Mouse (Mus musculus): ENCODE data around the gene Ero1l. TPM values are rescaled to one million over a fixed set of nuclear protein-coding genes. Genes with fewer than 3 reads are reported as not detected.

Ero1l gene
- polyA plus RNA-seq, 1 experiment from 2014 or later: 21.1 TPM

GRCm38 (mm10) chr14:45251548-45252076 is 67.0 kb downstream of the Ero1l start:
- ATAC-seq: no peak
- WGBS: 88% methylated on average over 4 of the region's 4 CpGs
- H3K27ac ChIP-seq (ENCODE audit: low read length): no peak overlapping the region
- no peak overlapping the region for H3K4me2 ChIP-seq (ENCODE audit: low read length)
- H3K4me1 ChIP-seq (replicated peaks; ENCODE audit: control insufficient read depth, insufficient read depth, low read length): no peaks in the 10 kb centered on the region
- H3K9me3 ChIP-seq (ENCODE audit: control insufficient read depth, low read length): no peaks in the 10 kb centered on the region
- H3K27me3 ChIP-seq (replicated peaks; ENCODE audit: control insufficient read depth, insufficient read depth, low read length): no peaks in the 10 kb centered on the region
- H3K9ac ChIP-seq (replicated peaks; ENCODE audit: low read depth, low read length): no peak overlapping the region
- H3K36me3 ChIP-seq (ENCODE audit: control insufficient read depth, insufficient read depth): peaks cover 7% of the 10 kb centered on the region; the same call in 1 of the 2 replicates
- no peak overlapping the region for H3K4me3 ChIP-seq (replicated peaks; ENCODE audit: low read length)

- ATAC-seq: no peak
- H3K27me3 ChIP-seq (replicated peaks; ENCODE audit: control insufficient read depth, insufficient read depth, low read length): no peaks in the 10 kb centered on the region
- H3K9me3 ChIP-seq (ENCODE audit: control insufficient read depth, low read length): no peaks in the 10 kb centered on the region
- no peaks in the 10 kb centered on the region for H3K4me1 ChIP-seq (replicated peaks; ENCODE audit: control insufficient read depth, insufficient read depth, low read length)
- 0 out of 2 replicates have a peak, but pooled peaks cover 2% of the 10 kb centered on the region for H3K36me3 ChIP-seq (ENCODE audit: control insufficient read depth, insufficient read depth)
- H3K9ac ChIP-seq (replicated peaks; ENCODE audit: low read depth, low read length): no peak overlapping the region
- no peak overlapping the region for H3K4me2 ChIP-seq (ENCODE audit: low read length)
- H3K27ac ChIP-seq (ENCODE audit: low read length): no peak overlapping the region
- 63% methylated on average over 1 of the region's 1 CpGs for WGBS
- H3K4me3 ChIP-seq (replicated peaks; ENCODE audit: low read length): no peak overlapping the region
These were observed 77.0 kb downstream of the Ero1l start for GRCm38 (mm10) chr14:45241613-45242012.

GRCm38 (mm10) chr14:45239042-45239441 is 79.5 kb downstream of the Ero1l start:
- 85% methylated on average over 2 of the region's 2 CpGs for WGBS
- Histone ChIP-seq H3K27ac (ENCODE audit: low read length) (no peak overlapping the region), H3K4me1 (replicated peaks; ENCODE audit: control insufficient read depth, insufficient read depth, low read length) (no peaks in the 10 kb centered on the region), H3K9me3 (ENCODE audit: control insufficient read depth, low read length) (no peaks in the 10 kb centered on the region), H3K36me3 (ENCODE audit: control insufficient read depth, insufficient read depth) (no peaks in the 10 kb centered on the region), H3K9ac (replicated peaks; ENCODE audit: low read depth, low read length) (no peak overlapping the region), H3K27me3 (replicated peaks; ENCODE audit: control insufficient read depth, insufficient read depth, low read length) (no peaks in the 10 kb centered on the region), H3K4me3 (replicated peaks; ENCODE audit: low read length) (no peak overlapping the region), H3K4me2 (ENCODE audit: low read length) (no peak overlapping the region)
- ATAC-seq: no peak

Other genes with a start within 250 kb of the Ero1l start
- 10.8 and 15.1 TPM in 2 replicates for gene Gpr137c, start 99.1 kb downstream of the Ero1l start, polyA plus RNA-seq (2015; fragmentation: Nextera tagmentation; extraction: Ambion mirVana)
- 44.0 and 44.2 TPM in 2 replicates for gene Txndc16, start 98.4 kb downstream of the Ero1l start, polyA plus RNA-seq (2015; fragmentation: Nextera tagmentation; extraction: Ambion mirVana)
- gene Psmc6, start 11.0 kb upstream of the Ero1l start, polyA plus RNA-seq (2015; fragmentation: Nextera tagmentation; extraction: Ambion mirVana): 163 and 178 TPM in 2 replicates
- gene Styx, start 32.3 kb upstream of the Ero1l start, polyA plus RNA-seq (2015; fragmentation: Nextera tagmentation; extraction: Ambion mirVana): 59.2 and 64.2 TPM in 2 replicates
- gene Gnpnat1, start 86.1 kb upstream of the Ero1l start, polyA plus RNA-seq (2015; fragmentation: Nextera tagmentation; extraction: Ambion mirVana): 24.8 and 27.2 TPM in 2 replicates
- 58.4 and 58.6 TPM in 2 replicates for gene Fermt2, start 211.3 kb upstream of the Ero1l start, polyA plus RNA-seq (2015; fragmentation: Nextera tagmentation; extraction: Ambion mirVana)